Mouse (Mus musculus) intestine, embryonic 15.5 days (tissue): ENCODE data around the gene Rrp1b. TPM values are rescaled to one million over a fixed set of nuclear protein-coding genes. Genes with fewer than 3 reads are reported as not detected.
A peak's percentile ranks its signal among the peaks of the same experiment; 100 is the strongest.

Experiments
- ATAC-seq: fragments of 200-750 bp; cut with Nextera tagmentation; 2 replicates; pipeline ENCODE4 v1.8.0; 2017; ENCODE audit warnings: moderate TSS enrichment, moderate library complexity
- H3K27ac ChIP-seq: fragments of 300-500 bp; sonication (generic); 2 replicates; pipeline ENCODE4 v1.5.1; 2015; ENCODE audit warnings: mild to moderate bottlenecking, inconsistent platforms
- H3K27me3 ChIP-seq: fragments of 300-500 bp; sonication (generic); replicated peaks from 2 replicates; pipeline ENCODE4 v1.6.1; 2015; ENCODE audit warnings: inconsistent platforms
- H3K36me3 ChIP-seq: fragments of 300-500 bp; sonication (generic); 2 replicates; pipeline ENCODE4 v1.6.1; 2015; ENCODE audit warnings: inconsistent platforms
- H3K4me1 ChIP-seq: fragments of 300-500 bp; sonication (generic); replicated peaks from 2 replicates; pipeline ENCODE4 v1.6.1; 2015; ENCODE audit warnings: inconsistent platforms
- H3K4me2 ChIP-seq: fragments of 300-500 bp; sonication (generic); replicated peaks from 2 replicates; pipeline ENCODE4 v1.6.1; 2015; ENCODE audit warnings: mild to moderate bottlenecking, inconsistent platforms
- H3K4me3 ChIP-seq: fragments of 300-500 bp; sonication (generic); replicated peaks from 2 replicates; pipeline ENCODE4 v1.5.1; 2015; ENCODE audit warnings: inconsistent platforms
- H3K9ac ChIP-seq: fragments of 300-500 bp; sonication (generic); 2 replicates; pipeline ENCODE4 v1.6.1; 2015; ENCODE audit warnings: inconsistent platforms
- H3K9me3 ChIP-seq: fragments of 300-500 bp; sonication (generic); 2 replicates; pipeline ENCODE4 v1.6.1; 2016; ENCODE audit warnings: inconsistent platforms
- WGBS: fragments of 180-500 bp; shearing (Covaris S2); methylation state at CpG from one replicate; pipeline ENCODE4 v1.1.7; 2015; 5-methylcytosine and 5-hydroxymethylcytosine counted together
- polyA plus RNA-seq: library from polyadenylated mRNA; unstranded; fragments of >200 nt; fragmentation: Nextera tagmentation; extraction: Ambion mirVana; gene quantifications from 2 replicates; pipeline ENCODE4 v1.2.1, GENCODE M21; 2015

Rrp1b gene
- 52.7 and 56.6 TPM in 2 replicates for polyA plus RNA-seq

- Histone ChIP-seq H3K36me3 (no peaks in the 10 kb centered on the region), H3K4me2 (peak within 1 kb of the TSS; percentile 94), H3K9me3 (no peaks in the 10 kb centered on the region), H3K4me3 (peak within 1 kb of the TSS; percentile 98), H3K9ac (peak within 1 kb of the TSS; percentile 84), H3K27ac (peak within 1 kb of the TSS; percentile 82), H3K27me3 (no peaks in the 10 kb centered on the region), H3K4me1 (peaks cover 18% of the 10 kb centered on the region)
- peak; percentile 96 for ATAC-seq
- 5% methylated on average over 52 of the region's 52 CpGs for WGBS
These were observed at the start of gene Rrp1b, which contains the start of gene Hsf2bp for GRCm38 (mm10) chr17:32035609-32036508. TSS of gene Rrp1b (plus strand) at chr17:32036100. TSS of gene Hsf2bp (minus strand) at chr17:32036349.

- no peaks in the 10 kb centered on the region for H3K27me3 ChIP-seq
- H3K36me3 ChIP-seq: no peaks in the 10 kb centered on the region
- no peak overlapping the region for H3K4me3 ChIP-seq
- ATAC-seq: no peak
- no peaks in the 10 kb centered on the region for H3K9me3 ChIP-seq
- WGBS: 76% methylated on average over 1 of the region's 1 CpGs
- 0 out of 2 replicates have a peak, but pooled peaks cover 4% of the 10 kb centered on the region for H3K4me1 ChIP-seq
- H3K4me2 ChIP-seq: no peak overlapping the region
- no peak overlapping the region for H3K9ac ChIP-seq
- H3K27ac ChIP-seq: no peak overlapping the region
These were observed 49.0 kb upstream of the Rrp1b start for GRCm38 (mm10) chr17:31986915-31987314.

- H3K36me3 ChIP-seq: no peaks in the 10 kb centered on the region
- H3K9ac ChIP-seq: no peak overlapping the region
- no peak overlapping the region for H3K4me3 ChIP-seq
- no peaks in the 10 kb centered on the region for H3K9me3 ChIP-seq
- H3K4me2 ChIP-seq: no peak overlapping the region
- 0 out of 2 replicates have a peak overlapping the region, but pooled peaks have one; percentile 18 for H3K27ac ChIP-seq
- peak; percentile 76 for ATAC-seq
- peaks cover 6% of the 10 kb centered on the region; the same call in 1 of the 2 replicates for H3K4me1 ChIP-seq
- WGBS: 60% methylated on average over 2 of the region's 2 CpGs
- H3K27me3 ChIP-seq: no peaks in the 10 kb centered on the region
These were observed 46.9 kb upstream of the Rrp1b start for GRCm38 (mm10) chr17:31989035-31989434.

GRCm38 (mm10) chr17:31992004-31992403 is 43.9 kb upstream of the Rrp1b start:
- 69% methylated on average over 2 of the region's 2 CpGs for WGBS
- H3K9ac ChIP-seq: no peak overlapping the region
- no peak for ATAC-seq
- no peaks in the 10 kb centered on the region for H3K9me3 ChIP-seq
- H3K36me3 ChIP-seq: no peaks in the 10 kb centered on the region
- peaks cover 6% of the 10 kb centered on the region; the same call in 1 of the 2 replicates for H3K4me1 ChIP-seq
- H3K4me3 ChIP-seq: no peak overlapping the region
- H3K4me2 ChIP-seq: no peak overlapping the region
- H3K27me3 ChIP-seq: no peaks in the 10 kb centered on the region
- H3K27ac ChIP-seq: no peak overlapping the region

GRCm38 (mm10) chr17:31993354-31993753 is 42.5 kb upstream of the Rrp1b start:
- ATAC-seq: peak; percentile 52
- Histone ChIP-seq H3K9me3 (no peaks in the 10 kb centered on the region), H3K36me3 (no peaks in the 10 kb centered on the region), H3K27me3 (no peaks in the 10 kb centered on the region), H3K9ac (no peak overlapping the region), H3K27ac (no peak overlapping the region), H3K4me2 (no peak overlapping the region), H3K4me3 (no peak overlapping the region), H3K4me1 (peaks cover 6% of the 10 kb centered on the region; the same call in 1 of the 2 replicates)
- WGBS: 61% methylated on average over 1 of the region's 1 CpGs

GRCm38 (mm10) chr17:31994132-31994531 is 41.8 kb upstream of the Rrp1b start:
- ATAC-seq: no peak
- Histone ChIP-seq H3K4me2 (no peak overlapping the region), H3K4me1 (peaks cover 6% of the 10 kb centered on the region; the same call in 1 of the 2 replicates), H3K4me3 (no peak overlapping the region), H3K27me3 (no peaks in the 10 kb centered on the region), H3K36me3 (no peaks in the 10 kb centered on the region), H3K9me3 (no peaks in the 10 kb centered on the region), H3K27ac (no peak overlapping the region), H3K9ac (no peak overlapping the region)

- 46% methylated on average over 2 of the region's 2 CpGs for WGBS
These were observed 40.1 kb upstream of the Rrp1b start for GRCm38 (mm10) chr17:31995784-31996183.

GRCm38 (mm10) chr17:31996331-31996730 is 39.6 kb upstream of the Rrp1b start:
- Histone ChIP-seq H3K4me2 (no peak overlapping the region), H3K4me1 (peaks cover 6% of the 10 kb centered on the region; the same call in 1 of the 2 replicates), H3K27ac (0 out of 2 replicates have a peak overlapping the region, but pooled peaks have one; percentile 0), H3K27me3 (no peaks in the 10 kb centered on the region), H3K36me3 (no peaks in the 10 kb centered on the region), H3K9me3 (no peaks in the 10 kb centered on the region), H3K9ac (no peak overlapping the region), H3K4me3 (no peak overlapping the region)
- ATAC-seq: peak; percentile 36
- WGBS: 77% methylated on average over 4 of the region's 4 CpGs

More at GRCm38 (mm10) chr17:31995784-31996183, 40.1 kb upstream of the Rrp1b start:
- no peaks in the 10 kb centered on the region for H3K27me3 ChIP-seq
- peaks cover 6% of the 10 kb centered on the region; the same call in 1 of the 2 replicates for H3K4me1 ChIP-seq
- peak; percentile 81 for ATAC-seq
- H3K9ac ChIP-seq: no peak overlapping the region
- H3K36me3 ChIP-seq: no peaks in the 10 kb centered on the region
- H3K4me3 ChIP-seq: no peak overlapping the region
- H3K9me3 ChIP-seq: no peaks in the 10 kb centered on the region
- 0 out of 2 replicates have a peak overlapping the region, but pooled peaks have one; percentile 0 for H3K27ac ChIP-seq
- H3K4me2 ChIP-seq: no peak overlapping the region

GRCm38 (mm10) chr17:31998351-31998750 is 37.5 kb upstream of the Rrp1b start:
- Histone ChIP-seq H3K9me3 (no peaks in the 10 kb centered on the region), H3K4me2 (no peak overlapping the region), H3K27ac (no peak overlapping the region), H3K36me3 (no peaks in the 10 kb centered on the region), H3K4me3 (no peak overlapping the region), H3K27me3 (no peaks in the 10 kb centered on the region), H3K4me1 (peaks cover 3% of the 10 kb centered on the region; the same call in 1 of the 2 replicates), H3K9ac (no peak overlapping the region)
- WGBS: 75% methylated on average over 1 of the region's 1 CpGs
- ATAC-seq: no peak

GRCm38 (mm10) chr17:32003251-32003650 is 32.6 kb upstream of the Rrp1b start:
- ATAC-seq: no peak
- Histone ChIP-seq H3K9ac (no peak overlapping the region), H3K4me2 (no peak overlapping the region), H3K9me3 (no peaks in the 10 kb centered on the region), H3K4me1 (no peaks in the 10 kb centered on the region), H3K27me3 (no peaks in the 10 kb centered on the region), H3K4me3 (no peak overlapping the region), H3K36me3 (no peaks in the 10 kb centered on the region), H3K27ac (no peak overlapping the region)
- 83% methylated on average over 3 of the region's 3 CpGs for WGBS

GRCm38 (mm10) chr17:32006800-32007199 is 29.1 kb upstream of the Rrp1b start:
- Histone ChIP-seq H3K36me3 (no peaks in the 10 kb centered on the region), H3K4me1 (no peaks in the 10 kb centered on the region), H3K4me2 (no peak overlapping the region), H3K27ac (no peak overlapping the region), H3K27me3 (no peaks in the 10 kb centered on the region), H3K4me3 (no peak overlapping the region), H3K9ac (no peak overlapping the region), H3K9me3 (no peaks in the 10 kb centered on the region)
- WGBS: 57% methylated on average over 5 of the region's 5 CpGs
- ATAC-seq: no peak

- ATAC-seq: no peak
- no peaks in the 10 kb centered on the region for H3K27me3 ChIP-seq
- no peak overlapping the region for H3K4me3 ChIP-seq
These were observed 24.2 kb upstream of the Rrp1b start for GRCm38 (mm10) chr17:32011694-32012093.

More at GRCm38 (mm10) chr17:32011694-32012093, 24.2 kb upstream of the Rrp1b start:
- Histone ChIP-seq H3K4me1 (no peaks in the 10 kb centered on the region), H3K9me3 (no peaks in the 10 kb centered on the region), H3K4me2 (no peak overlapping the region), H3K27ac (no peak overlapping the region), H3K36me3 (no peaks in the 10 kb centered on the region), H3K9ac (no peak overlapping the region)
- 79% methylated on average over 6 of the region's 6 CpGs for WGBS
